Mouse (Mus musculus): Measurements from ENCODE around the gene Ppdpf. TPM values are rescaled to one million over a fixed set of nuclear protein-coding genes. Genes with fewer than 3 reads are reported as not detected.
A peak's percentile ranks its signal among the peaks of the same experiment; 100 is the strongest.

The Ppdpf gene
- polyA plus RNA-seq, 2 experiments: 44.6 to 115 TPM

DNA sequence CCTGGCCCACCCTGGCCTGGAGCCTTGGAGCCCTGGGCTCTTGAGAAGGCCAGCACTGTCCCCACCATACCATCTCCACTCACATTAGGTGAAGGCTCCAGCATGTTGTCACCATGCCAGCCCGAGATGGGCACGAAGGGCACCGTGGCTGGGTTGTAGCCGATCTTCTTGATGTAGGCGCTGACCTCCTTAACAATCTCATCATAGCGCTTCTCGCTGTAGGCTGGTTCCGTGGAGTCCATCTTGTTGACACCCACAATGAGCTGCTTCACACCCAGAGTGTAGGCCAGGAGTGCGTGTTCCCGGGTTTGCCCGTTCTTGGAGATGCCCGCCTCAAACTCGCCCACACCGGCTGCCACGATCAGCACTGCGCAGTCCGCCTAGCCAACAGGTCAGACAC lies 34.3 kb upstream of the Ppdpf start:
- Histone ChIP-seq H3K9me3 (ENCODE audit: control insufficient read depth, low read length) (no peaks in the 10 kb centered on the region), H3K9ac (replicated peaks) (no peak overlapping the region), H3K36me3 (replicated peaks; ENCODE audit: control insufficient read depth, insufficient read depth, low read depth) (no peaks in the 10 kb centered on the region), H3K27ac (no peak overlapping the region), H3K27me3 (ENCODE audit: control insufficient read depth, insufficient read depth, low read length) (peaks cover 28% of the 10 kb centered on the region), H3K4me3 (ENCODE audit: insufficient read depth in 1 of 2, low read depth in 2 of 2, low read length in 2 of 2) (no peak overlapping the region), H3K4me2 (ENCODE audit: low read depth) (no peak overlapping the region), H3K4me1 (replicated peaks; ENCODE audit: control insufficient read depth in 2 of 2, insufficient read depth in 2 of 2, low read length in 1 of 2) (no peaks in the 10 kb centered on the region)
- TF ChIP-seq CTCF (IDR thresholded peaks at IDR 0.05; ENCODE audit: low read depth): no peak
- TF ChIP-seq EP300 (IDR thresholded peaks at IDR 0.05; ENCODE audit: low read depth): no peak
- no peak for DNase-seq (ENCODE audit: low read depth in 3 of 3, low spot score in 3 of 3)
- no peak for ATAC-seq (ENCODE audit: insufficient read depth)
- WGBS (ENCODE audit: insufficient replicate concordance): 76% methylated on average over 17 of the region's 17 CpGs

DNA sequence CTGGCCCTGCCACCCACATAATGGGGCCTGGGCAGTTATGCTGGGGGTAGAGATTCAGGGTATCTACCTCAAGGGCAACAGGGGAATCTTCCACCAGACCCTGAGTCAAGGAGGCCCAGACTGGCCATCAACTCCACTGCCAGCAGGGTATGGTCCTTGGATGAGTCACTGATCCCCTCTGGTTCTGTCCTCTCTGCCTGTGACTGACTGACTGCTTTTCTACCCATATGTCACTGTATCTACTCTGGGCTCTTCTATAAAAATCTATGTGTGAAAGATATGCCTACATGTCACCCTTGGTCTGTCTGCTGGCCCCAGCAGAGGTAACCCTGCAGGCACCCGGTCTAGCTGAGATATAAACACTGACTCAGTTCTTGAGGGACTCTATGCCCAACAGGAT lies 33.9 kb upstream of the Ppdpf start:
- Histone ChIP-seq H3K9me3 (ENCODE audit: control insufficient read depth, low read length) (no peaks in the 10 kb centered on the region), H3K27me3 (ENCODE audit: control insufficient read depth, insufficient read depth, low read length) (peaks cover 24% of the 10 kb centered on the region), H3K9ac (replicated peaks) (no peak overlapping the region), H3K36me3 (replicated peaks; ENCODE audit: control insufficient read depth, insufficient read depth, low read depth) (no peaks in the 10 kb centered on the region), H3K4me1 (replicated peaks; ENCODE audit: control insufficient read depth in 2 of 2, insufficient read depth in 2 of 2, low read length in 1 of 2) (no peaks in the 10 kb centered on the region), H3K4me2 (ENCODE audit: low read depth) (no peak overlapping the region), H3K4me3 (ENCODE audit: insufficient read depth in 1 of 2, low read depth in 2 of 2, low read length in 2 of 2) (no peak overlapping the region), H3K27ac (no peak overlapping the region)
- WGBS (ENCODE audit: insufficient replicate concordance): 67% methylated on average over 1 of the region's 1 CpGs
- TF ChIP-seq CTCF (IDR thresholded peaks at IDR 0.05; ENCODE audit: low read depth): no peak
- no peak for TF ChIP-seq EP300 (IDR thresholded peaks at IDR 0.05; ENCODE audit: low read depth)
- DNase-seq (ENCODE audit: low read depth in 3 of 3, low spot score in 3 of 3) (no peak), ATAC-seq (ENCODE audit: insufficient read depth) (no peak)

DNA sequence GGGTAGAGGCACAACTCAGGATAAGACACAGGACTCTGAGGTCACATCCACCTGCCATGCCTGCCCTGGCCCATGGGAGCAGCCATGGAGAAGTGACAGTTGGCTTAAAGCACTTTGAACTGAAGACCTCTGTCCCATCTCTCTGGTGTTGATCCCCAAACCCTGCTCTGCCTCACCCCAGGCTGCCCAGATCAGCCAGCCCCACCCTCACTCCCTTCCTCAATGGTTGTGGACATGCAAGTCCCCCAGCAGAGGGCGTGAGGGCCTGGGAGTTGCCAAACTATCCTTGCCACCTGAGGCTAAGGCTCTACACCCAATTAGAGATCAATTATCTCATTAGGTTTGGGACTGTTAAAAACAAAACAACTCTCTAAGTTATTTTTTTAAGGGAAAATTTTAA lies 33.2 kb upstream of the Ppdpf start:
- H3K27ac ChIP-seq: no peak overlapping the region
- no peaks in the 10 kb centered on the region for H3K4me1 ChIP-seq (replicated peaks; ENCODE audit: control insufficient read depth in 2 of 2, insufficient read depth in 2 of 2, low read length in 1 of 2)
- TF ChIP-seq CTCF (IDR thresholded peaks at IDR 0.05; ENCODE audit: low read depth) (peak; percentile 74), EP300 (IDR thresholded peaks at IDR 0.05; ENCODE audit: low read depth) (no peak)
- ATAC-seq (ENCODE audit: insufficient read depth) (no peak), DNase-seq (ENCODE audit: low read depth in 3 of 3, low spot score in 3 of 3) (peak in 1 of 3 experiments; percentile 4)
- no peak overlapping the region for H3K9ac ChIP-seq (replicated peaks)
- H3K9me3 ChIP-seq (ENCODE audit: control insufficient read depth, low read length): no peaks in the 10 kb centered on the region
- 0% methylated on average over 1 of the region's 1 CpGs for WGBS (ENCODE audit: insufficient replicate concordance)
- H3K4me3 ChIP-seq (ENCODE audit: insufficient read depth in 1 of 2, low read depth in 2 of 2, low read length in 2 of 2): no peak overlapping the region
- no peak overlapping the region for H3K4me2 ChIP-seq (ENCODE audit: low read depth)
- H3K27me3 ChIP-seq (ENCODE audit: control insufficient read depth, insufficient read depth, low read length): peaks cover 19% of the 10 kb centered on the region
- no peaks in the 10 kb centered on the region for H3K36me3 ChIP-seq (replicated peaks; ENCODE audit: control insufficient read depth, insufficient read depth, low read depth)

DNA sequence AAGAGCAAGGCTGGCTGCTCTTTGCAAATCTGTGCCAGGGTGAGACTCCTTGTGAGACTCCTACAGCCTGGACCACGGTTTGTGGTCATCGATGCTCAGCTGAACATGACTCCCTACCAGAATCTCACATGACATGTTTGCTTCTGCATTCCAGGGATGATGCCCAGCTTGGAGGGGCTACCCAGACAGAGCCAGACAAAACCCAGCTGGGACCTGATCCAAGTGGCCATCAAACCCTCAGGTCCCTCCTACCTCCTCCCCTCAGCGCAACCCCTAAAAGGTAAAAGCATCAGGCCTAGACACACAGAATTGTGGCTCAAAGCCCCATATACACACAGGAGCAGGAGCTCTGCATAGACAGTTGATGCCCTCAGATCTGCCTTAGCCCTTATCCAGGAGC lies 32.7 kb upstream of the Ppdpf start:
- ATAC-seq (ENCODE audit: insufficient read depth) (no peak), DNase-seq (ENCODE audit: low read depth in 3 of 3, low spot score in 3 of 3) (no peak)
- Histone ChIP-seq H3K4me1 (replicated peaks; ENCODE audit: control insufficient read depth in 2 of 2, insufficient read depth in 2 of 2, low read length in 1 of 2) (no peaks in the 10 kb centered on the region), H3K27me3 (ENCODE audit: control insufficient read depth, insufficient read depth, low read length) (peaks cover 19% of the 10 kb centered on the region), H3K27ac (no peak overlapping the region), H3K4me2 (ENCODE audit: low read depth) (no peak overlapping the region), H3K9ac (replicated peaks) (no peak overlapping the region), H3K36me3 (replicated peaks; ENCODE audit: control insufficient read depth, insufficient read depth, low read depth) (no peaks in the 10 kb centered on the region), H3K4me3 (ENCODE audit: insufficient read depth in 1 of 2, low read depth in 2 of 2, low read length in 2 of 2) (no peak overlapping the region), H3K9me3 (ENCODE audit: control insufficient read depth, low read length) (no peaks in the 10 kb centered on the region)
- no peak for TF ChIP-seq CTCF (IDR thresholded peaks at IDR 0.05; ENCODE audit: low read depth)
- TF ChIP-seq EP300 (IDR thresholded peaks at IDR 0.05; ENCODE audit: low read depth): no peak
- WGBS (ENCODE audit: insufficient replicate concordance): 70% methylated on average over 3 of the region's 3 CpGs

DNA sequence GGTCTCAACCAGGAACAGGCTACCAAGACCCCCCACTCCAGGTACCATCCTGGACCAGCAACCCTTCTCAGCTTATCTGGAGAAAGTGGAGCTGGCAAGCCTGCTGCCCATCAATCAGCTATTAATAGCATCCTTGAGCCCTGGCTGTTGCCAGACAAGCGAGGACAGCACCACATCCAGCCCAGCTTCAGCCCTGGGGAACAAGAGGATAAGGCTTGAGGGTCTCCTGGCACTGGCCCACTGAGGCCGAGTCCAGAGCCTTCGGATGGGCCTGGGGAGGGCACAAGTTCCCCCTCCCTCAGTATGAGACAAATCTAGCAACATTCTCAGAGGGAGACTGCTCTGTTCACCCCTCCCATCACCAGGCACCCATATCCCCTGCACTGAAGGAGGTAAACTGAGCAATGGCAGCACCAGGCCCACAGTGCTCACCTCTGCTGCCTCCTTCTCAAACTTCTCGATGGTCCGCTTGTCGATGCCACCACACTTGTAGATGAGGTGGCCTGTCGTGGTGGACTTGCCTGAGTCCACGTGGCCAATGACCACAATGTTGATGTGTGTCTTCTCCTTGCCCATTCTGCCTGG lies 32.1 kb upstream of the Ppdpf start:
- H3K27me3 ChIP-seq (ENCODE audit: control insufficient read depth, insufficient read depth, low read length): peaks cover 19% of the 10 kb centered on the region
- no peak overlapping the region for H3K4me3 ChIP-seq (ENCODE audit: insufficient read depth in 1 of 2, low read depth in 2 of 2, low read length in 2 of 2)
- H3K27ac ChIP-seq: no peak overlapping the region
- no peak overlapping the region for H3K4me2 ChIP-seq (ENCODE audit: low read depth)
- H3K36me3 ChIP-seq (replicated peaks; ENCODE audit: control insufficient read depth, insufficient read depth, low read depth): no peaks in the 10 kb centered on the region
- H3K4me1 ChIP-seq (replicated peaks; ENCODE audit: control insufficient read depth in 2 of 2, insufficient read depth in 2 of 2, low read length in 1 of 2): no peaks in the 10 kb centered on the region
- H3K9me3 ChIP-seq (ENCODE audit: control insufficient read depth, low read length): no peaks in the 10 kb centered on the region
- no peak for ATAC-seq (ENCODE audit: insufficient read depth)
- no peak for DNase-seq (ENCODE audit: low read depth in 3 of 3, low spot score in 3 of 3)
- TF ChIP-seq EP300 (IDR thresholded peaks at IDR 0.05; ENCODE audit: low read depth) (no peak), CTCF (IDR thresholded peaks at IDR 0.05; ENCODE audit: low read depth) (no peak)
- 54% methylated on average over 8 of the region's 8 CpGs for WGBS (ENCODE audit: insufficient replicate concordance)
- no peak overlapping the region for H3K9ac ChIP-seq (replicated peaks)

All from liver, embryonic 14.5 days (tissue).